Mouse (Mus musculus): ENCODE data around the gene Cdrt4.

DNA sequence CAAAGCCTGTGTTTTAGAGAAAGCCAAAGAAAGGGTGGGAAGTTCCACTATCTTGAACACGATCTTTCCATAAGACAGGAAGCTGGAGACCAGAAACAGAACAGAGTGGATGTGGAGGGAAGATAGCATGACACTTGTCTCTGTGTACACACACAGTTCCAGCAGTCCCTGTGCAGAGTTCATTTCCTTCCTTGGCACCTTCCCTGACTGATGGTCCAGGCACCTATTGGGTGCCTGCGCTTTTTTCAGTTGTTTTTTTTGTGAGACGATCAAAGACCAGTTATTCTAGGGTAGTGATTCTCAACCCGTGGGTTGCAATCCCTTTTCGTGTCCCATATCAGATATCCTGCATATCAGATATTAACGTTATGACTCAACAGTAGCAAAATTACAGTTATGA lies 13.0 kb upstream of the Cdrt4 start:
- TF ChIP-seq ZNF384 (IDR thresholded peaks at IDR 0.05; ENCODE audit: low read depth, low read length) = no peak
- no peak for TF ChIP-seq CTCF (IDR thresholded peaks at IDR 0.05 in 2 of 3, conservative IDR thresholded peaks at IDR 0.05 in 1 of 3; ENCODE audit: control insufficient read depth in 1 of 3, insufficient read depth in 1 of 3, low read depth in 2 of 3, low read length in 3 of 3, poor library complexity in 1 of 3, severe bottlenecking in 1 of 3)
- no peak for TF ChIP-seq NRF1 (IDR thresholded peaks at IDR 0.05; ENCODE audit: insufficient read depth, low read depth, low read length, poor library complexity, severe bottlenecking)
- no peak for TF ChIP-seq UBTF (IDR thresholded peaks at IDR 0.05; ENCODE audit: borderline replicate concordance, insufficient read depth, low read depth, low read length)
- no peak for TF ChIP-seq HCFC1 (IDR thresholded peaks at IDR 0.05; ENCODE audit: low read depth, low read length)
